Mouse (Mus musculus) embryo, embryonic 9.5 days (tissue): Measurements from ENCODE around the gene Pgpep1l.

Experiments
- DNase-seq: peaks from one replicate; pipeline ENCODE4 v3.0.0-alpha.2; 2017; ENCODE audit errors: extremely low spot score

Gene Pgpep1l

DNA sequence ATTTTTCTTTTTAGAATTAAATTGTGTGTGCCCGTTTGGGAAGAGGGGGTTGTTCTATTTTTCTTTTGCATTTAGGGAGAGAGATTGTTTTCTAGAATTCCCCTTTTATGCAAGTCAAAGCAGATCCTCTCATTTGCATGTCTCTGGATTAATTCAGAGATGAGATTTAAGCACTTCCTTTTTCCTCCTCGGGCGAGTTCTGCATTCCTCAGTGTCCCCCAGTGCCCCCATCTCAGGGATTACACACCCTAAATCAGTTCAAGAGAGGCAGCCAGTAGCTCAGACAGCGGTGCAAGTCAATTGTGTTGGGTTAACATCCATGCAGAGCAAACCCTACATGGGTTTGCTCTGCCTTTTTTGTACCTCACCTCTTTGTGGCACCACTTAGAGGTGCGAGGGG lies 50.2 kb downstream of the Pgpep1l start:
- DNase-seq = no peak

DNA sequence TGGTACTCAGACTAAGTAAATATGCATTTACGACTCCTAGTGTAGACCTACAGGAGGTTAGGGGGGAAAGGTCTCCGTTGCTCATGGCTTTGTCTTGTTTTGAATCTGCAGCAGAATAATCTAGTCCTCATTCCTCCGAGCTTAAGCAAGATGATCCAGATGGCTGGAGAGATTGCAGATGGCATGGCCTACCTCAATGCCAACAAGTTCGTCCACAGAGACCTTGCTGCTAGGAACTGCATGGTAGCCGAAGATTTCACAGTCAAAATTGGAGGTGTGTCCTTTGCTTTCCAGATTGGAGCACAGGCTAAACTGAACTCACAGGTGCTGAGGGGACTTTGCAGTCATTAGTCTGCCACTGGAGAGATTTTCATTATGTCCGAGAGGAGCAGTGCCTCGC lies 52.1 kb downstream of the Pgpep1l start:
- no peak for DNase-seq

DNA sequence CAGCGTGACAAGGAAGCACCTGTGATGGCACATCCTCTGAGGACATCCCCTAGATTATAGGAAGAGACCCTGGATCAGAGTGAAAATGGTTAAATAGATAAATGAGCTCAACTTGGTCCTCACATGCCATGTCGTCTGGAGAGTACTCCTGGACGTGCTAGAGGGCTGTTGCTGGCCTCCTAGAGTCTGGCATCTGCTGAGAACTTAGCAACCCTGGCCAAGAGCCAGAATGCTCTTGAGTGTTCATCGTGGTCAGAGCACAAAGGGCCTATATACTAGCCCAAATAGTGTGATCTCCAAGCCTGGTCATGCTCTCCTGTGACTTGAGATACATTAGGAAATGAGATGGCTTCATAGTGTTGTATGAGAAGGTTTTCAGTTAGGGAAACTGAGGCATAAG lies 53.6 kb downstream of the Pgpep1l start:
- DNase-seq = no peak

DNA sequence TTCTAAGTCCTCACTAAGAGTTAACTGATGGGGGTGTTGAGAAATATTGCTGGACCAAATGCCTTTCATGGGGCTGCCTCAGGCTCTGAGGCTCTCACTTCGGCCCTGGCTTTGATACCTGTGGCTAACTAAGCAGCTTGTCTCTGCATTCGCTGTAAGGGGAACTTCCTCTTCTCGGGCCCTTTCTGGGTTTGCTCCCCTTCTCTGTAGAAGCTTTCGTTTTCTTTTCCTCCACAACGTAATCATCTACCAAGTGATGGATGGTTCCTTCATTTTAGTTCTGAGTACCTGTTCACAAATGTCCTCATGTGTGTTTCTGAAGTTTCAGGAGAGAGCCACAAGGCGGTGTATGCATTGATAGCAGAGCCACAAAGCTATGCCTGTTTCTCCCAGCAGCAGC lies 55.0 kb downstream of the Pgpep1l start:
- no peak for DNase-seq

DNA sequence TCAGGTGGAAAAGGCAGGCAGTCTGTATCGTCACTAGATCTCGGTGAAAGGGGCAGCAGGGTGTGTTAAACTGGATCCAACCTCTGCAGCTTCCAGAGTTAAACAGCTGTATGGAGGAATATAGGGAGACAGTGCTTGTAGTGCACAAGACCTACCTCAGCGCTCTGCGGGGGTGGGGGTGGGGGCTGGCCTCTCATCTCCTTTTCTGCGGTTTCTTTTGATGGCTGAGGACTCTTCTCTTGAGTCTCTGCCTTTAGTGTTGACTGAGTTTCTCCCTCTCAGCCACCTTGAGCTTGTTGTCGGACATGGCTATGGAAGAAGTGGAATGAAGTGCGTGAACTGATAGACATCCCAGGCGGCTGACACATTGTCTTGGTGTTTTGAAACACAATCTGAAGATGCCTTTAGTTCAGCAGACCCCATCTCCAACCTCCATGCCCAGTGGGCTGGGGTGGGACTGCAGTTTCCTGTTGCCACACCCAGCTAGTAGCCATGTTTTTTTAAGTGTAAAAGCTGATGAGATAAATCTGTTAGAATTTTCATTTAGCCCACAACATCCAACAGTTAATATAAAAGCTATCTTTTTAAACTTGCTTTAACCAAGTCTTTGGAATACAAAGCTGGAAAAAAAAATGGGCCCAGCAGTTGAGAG lies 58.1 kb downstream of the Pgpep1l start:
- no peak for DNase-seq

DNA sequence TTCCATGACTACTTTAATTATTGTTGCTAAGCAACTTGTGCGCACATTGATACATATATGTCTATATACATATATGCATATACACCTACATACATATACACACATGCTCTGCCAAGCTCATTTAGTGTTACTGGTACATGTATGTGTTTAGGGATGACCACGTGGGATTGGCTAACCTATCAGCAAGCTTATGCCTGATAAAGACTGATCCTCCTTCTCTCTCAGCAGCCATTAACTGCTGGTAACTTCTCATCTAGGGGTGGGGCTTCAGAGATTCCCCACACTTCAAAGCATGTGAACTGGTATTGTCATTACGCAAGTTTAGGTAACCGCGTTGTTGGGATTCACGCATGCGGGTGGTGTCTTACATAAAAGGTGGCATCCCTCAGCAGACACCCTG lies 64.4 kb downstream of the Pgpep1l start:
- DNase-seq = no peak

DNA sequence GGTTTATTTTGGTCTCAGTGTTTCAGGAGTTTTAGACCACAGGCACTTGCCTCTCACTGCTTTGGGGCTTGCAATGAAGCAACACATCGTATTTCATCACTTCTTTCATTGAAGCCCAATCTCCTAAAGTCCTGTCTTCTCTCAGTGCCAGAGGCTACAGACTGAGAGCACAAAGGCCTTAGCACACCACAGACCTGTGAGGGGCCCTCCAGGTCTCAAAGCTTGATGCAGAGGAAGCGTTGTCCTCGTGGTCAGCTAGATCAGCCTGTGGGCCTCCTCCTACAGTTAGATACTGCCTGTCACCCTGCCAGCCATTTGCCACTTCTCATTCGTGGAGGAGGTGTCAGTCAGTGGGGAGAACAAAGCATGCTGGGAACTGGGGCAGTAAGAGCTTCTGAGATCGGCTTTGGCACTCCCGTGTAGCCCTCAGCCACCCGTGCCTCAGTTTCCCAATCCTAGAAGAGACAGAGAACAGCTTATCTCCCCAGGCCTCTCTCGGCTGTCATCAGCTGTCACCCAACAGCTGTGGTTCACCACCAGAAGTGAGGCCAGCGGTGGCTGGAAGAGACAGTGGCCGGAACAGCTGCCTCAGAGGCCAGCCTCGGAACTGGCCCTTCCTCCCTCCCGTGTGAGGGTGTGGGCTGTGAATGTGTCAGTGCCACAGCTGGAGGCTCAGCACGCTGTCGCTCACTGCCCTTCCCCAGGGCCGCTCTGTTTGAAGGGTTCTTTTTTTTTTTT lies 69.9 kb downstream of the Pgpep1l start:
- no peak for DNase-seq

DNA sequence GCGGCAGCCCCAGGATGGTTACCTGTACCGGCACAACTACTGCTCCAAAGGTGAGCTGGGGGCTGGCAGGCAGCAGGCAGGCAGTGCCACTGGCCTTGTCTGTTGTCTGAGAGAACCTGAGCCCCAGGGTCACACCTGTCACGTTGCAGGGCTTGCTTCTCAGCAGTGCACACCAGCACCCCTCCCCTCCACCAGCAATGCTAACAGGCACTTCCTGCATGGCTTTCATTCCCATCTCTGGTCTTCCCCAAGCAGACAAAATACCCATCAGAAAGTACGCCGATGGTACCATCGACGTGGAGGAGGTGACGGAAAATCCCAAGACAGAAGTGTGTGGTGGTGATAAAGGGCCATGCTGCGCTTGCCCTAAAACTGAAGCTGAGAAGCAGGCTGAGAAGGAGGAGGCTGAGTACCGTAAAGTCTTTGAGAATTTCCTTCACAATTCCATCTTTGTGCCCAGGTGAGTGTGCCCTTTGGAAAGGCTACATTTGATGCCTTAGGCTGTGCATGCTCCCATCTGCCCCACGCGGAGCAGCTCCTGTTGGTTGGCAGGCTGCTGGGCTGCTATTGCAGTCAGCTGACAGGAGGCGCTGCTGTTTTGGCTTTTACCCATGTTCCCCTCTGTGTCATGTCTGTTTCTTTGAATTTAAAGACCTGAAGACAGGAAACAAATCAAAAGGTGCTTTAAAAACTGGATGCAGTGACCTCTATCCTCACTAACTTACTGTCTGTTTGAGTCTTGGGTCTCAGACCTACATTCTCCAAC lies 74.2 kb downstream of the Pgpep1l start:
- no peak for DNase-seq

DNA sequence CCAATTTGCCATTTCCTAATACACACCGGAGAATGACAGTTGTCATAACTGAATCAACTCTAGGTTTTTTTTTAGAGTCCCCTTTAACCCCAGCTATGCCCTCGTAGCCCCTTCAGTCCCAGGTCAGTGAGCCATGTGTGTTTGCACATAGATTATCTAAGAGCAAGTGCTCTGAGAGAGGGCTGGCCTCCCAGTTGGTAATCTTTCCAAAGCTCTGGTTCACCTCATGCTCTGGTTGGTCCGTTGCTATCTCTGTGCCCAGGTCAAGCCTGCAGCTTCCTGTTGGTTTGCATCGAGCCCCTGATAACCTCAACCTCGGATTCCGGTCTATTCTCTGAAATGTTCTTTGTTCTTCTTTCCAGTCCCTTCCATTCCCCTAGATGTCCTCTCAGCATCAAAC lies 74.8 kb downstream of the Pgpep1l start:
- no peak for DNase-seq
